Mouse (Mus musculus): ENCODE data around the gene Samd8. TPM values are rescaled to one million over a fixed set of nuclear protein-coding genes. Genes with fewer than 3 reads are reported as not detected.

Gene Samd8
- polyA plus RNA-seq (2014; fragmentation: Nextera tagmentation; extraction: Ambion mirVana): 12.0 and 12.9 TPM in 2 replicates

DNA sequence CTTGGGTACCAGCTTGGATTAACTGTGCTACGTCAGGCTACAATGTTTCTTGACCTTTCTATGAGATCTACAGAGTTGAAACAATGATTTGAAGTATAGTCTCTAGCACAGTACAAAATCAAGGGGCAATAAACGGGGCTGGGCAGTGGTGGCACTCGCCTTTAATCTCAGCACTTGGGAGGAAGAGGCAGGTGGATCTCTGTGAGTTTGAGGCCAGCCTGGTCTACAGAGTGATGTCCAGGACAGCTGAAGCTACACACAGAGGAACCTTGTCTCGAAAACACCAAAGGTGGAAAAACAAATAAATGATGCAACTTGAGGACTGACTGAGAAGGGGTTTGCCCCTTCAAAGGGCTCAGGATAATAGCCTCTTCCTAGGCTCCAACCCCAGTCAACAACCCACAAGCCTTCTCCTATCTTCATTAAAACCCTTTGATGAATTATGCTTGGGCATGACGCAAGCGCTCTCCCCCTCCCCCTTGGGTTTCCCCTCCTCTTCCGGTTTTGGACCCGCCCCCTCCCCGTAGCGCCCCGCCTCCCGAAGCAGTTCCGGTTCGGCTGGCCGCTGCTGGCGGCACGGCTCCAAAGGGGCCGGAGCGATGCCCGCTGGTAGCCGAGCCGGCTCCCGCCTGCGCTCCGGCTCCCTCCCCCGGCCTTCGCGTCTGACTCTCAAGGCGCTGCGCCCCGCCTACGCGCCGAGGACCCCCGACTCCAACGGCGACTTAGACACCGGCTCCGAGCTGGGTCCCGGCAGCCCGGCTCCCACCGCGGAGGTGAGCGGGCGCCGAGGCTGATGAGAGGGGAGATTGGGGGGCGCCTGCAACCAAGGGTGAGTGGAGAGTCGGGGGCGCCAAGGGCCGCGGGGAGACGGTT lies at the start of gene Samd8:
Gene Samd8 (plus strand): TSS at position 524 of the 873 bp plus-strand sequence.
- H3K27me3 ChIP-seq (ENCODE audit: control insufficient read depth, insufficient read depth, low read length): no peaks in the 10 kb centered on the region
- no peaks in the 10 kb centered on the region for H3K9me3 ChIP-seq (ENCODE audit: control insufficient read depth, low read length)
- H3K27ac ChIP-seq (ENCODE audit: low read depth, low read length): peak within 1 kb of the TSS; percentile 36
- peak within 1 kb of the TSS; percentile 88 for H3K4me3 ChIP-seq (ENCODE audit: low read depth, low read length)
- H3K4me2 ChIP-seq (ENCODE audit: low read depth): peak within 1 kb of the TSS; percentile 66
- H3K4me1 ChIP-seq (ENCODE audit: control insufficient read depth, insufficient read depth, low read length): peaks cover 4% of the 10 kb centered on the region; the same call in 1 of the 2 replicates
- DNase-seq (ENCODE audit: low spot score) (peak; percentile 90), ATAC-seq (ENCODE audit: insufficient read depth, low FRiP score, low TSS enrichment) (peak; percentile 84)
- 8% methylated on average over 45 of the region's 52 CpGs for WGBS
- H3K36me3 ChIP-seq (ENCODE audit: control insufficient read depth, insufficient read depth, low read length): no peaks in the 10 kb centered on the region
- peak within 1 kb of the TSS; percentile 82 for H3K9ac ChIP-seq (ENCODE audit: low read length)

DNA sequence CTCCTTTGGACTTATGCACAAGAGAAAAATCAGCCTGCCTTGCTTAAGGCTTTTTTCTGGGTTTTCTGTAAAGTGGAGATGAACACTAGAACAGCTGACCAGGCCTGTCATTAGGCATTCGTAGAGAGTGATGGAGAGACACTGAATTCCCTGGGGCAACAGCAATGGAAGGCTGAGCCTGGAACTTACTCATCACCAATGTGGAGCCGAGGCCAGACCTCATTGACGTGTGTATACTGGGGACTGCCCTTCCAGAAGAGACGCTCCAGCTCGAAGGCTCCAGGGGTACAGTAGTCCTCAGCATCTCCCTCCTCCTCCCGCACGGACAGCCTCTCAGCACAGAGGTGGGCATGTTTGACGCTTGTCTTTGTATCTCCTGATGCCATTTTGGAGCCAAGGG lies 47.6 kb upstream of the Samd8 start:
- Histone ChIP-seq H3K27me3 (ENCODE audit: control insufficient read depth, insufficient read depth, low read length) (no peaks in the 10 kb centered on the region), H3K4me2 (ENCODE audit: low read depth) (no peak overlapping the region), H3K4me1 (ENCODE audit: control insufficient read depth, insufficient read depth, low read length) (no peaks in the 10 kb centered on the region), H3K9me3 (ENCODE audit: control insufficient read depth, low read length) (no peaks in the 10 kb centered on the region), H3K27ac (ENCODE audit: low read depth, low read length) (no peak overlapping the region), H3K36me3 (ENCODE audit: control insufficient read depth, insufficient read depth, low read length) (no peaks in the 10 kb centered on the region), H3K9ac (ENCODE audit: low read length) (no peak overlapping the region), H3K4me3 (ENCODE audit: low read depth, low read length) (no peak overlapping the region)
- 89% methylated on average over 8 of the region's 8 CpGs for WGBS
- ATAC-seq (ENCODE audit: insufficient read depth, low FRiP score, low TSS enrichment) (no peak), DNase-seq (ENCODE audit: low spot score) (no peak)

DNA sequence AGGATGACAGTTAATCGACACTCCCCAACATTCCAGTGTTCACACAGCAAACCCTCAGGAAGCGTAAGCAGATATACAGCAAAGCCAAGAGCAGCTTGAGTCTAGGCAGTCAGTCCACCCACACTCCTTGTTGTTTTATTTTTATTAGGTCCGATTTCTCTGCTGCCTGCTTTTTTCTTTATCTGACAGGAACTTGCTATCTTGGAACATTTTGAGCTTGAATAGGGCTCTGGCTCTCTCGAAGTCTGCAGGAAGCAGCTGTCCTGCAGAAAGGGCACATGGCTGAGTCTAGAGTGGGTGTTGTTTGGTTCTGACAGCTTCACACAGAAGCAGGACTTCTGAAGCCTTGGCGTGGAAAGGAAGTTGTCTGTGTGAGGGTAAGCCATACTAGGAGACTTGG lies 47.1 kb upstream of the Samd8 start:
- no peak for DNase-seq (ENCODE audit: low spot score)

DNA sequence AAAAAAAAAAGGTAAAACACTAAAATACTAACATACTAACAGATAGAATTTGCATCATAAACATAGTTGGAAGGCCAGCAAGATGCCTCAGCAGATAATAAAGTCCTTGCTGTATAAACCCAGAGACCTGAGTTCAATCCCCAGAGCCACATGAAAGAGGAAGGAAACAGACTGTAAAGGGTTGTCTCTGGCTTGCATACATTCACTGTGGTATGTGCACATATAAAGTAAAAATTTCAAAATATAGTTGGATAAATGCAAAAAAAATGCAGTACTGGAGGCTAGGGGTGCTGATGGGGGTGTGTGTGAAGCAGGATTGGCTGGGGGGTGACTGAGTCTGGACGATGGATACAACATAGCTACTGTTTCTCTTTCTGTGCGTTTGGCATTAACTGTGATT lies 44.9 kb upstream of the Samd8 start:
- no peak overlapping the region for H3K27ac ChIP-seq (ENCODE audit: low read depth, low read length)
- no peak overlapping the region for H3K4me3 ChIP-seq (ENCODE audit: low read depth, low read length)
- ATAC-seq (ENCODE audit: insufficient read depth, low FRiP score, low TSS enrichment) (no peak), DNase-seq (ENCODE audit: low spot score) (no peak)
- no peaks in the 10 kb centered on the region for H3K9me3 ChIP-seq (ENCODE audit: control insufficient read depth, low read length)
- no peak overlapping the region for H3K9ac ChIP-seq (ENCODE audit: low read length)
- H3K36me3 ChIP-seq (ENCODE audit: control insufficient read depth, insufficient read depth, low read length): no peaks in the 10 kb centered on the region
- 88% methylated on average over 2 of the region's 2 CpGs for WGBS
- no peaks in the 10 kb centered on the region for H3K27me3 ChIP-seq (ENCODE audit: control insufficient read depth, insufficient read depth, low read length)
- H3K4me1 ChIP-seq (ENCODE audit: control insufficient read depth, insufficient read depth, low read length): no peaks in the 10 kb centered on the region
- no peak overlapping the region for H3K4me2 ChIP-seq (ENCODE audit: low read depth)

More for the DNA sequence above, 47.1 kb upstream of the Samd8 start:
- Histone ChIP-seq H3K4me2 (ENCODE audit: low read depth) (no peak overlapping the region), H3K4me1 (ENCODE audit: control insufficient read depth, insufficient read depth, low read length) (no peaks in the 10 kb centered on the region), H3K27ac (ENCODE audit: low read depth, low read length) (no peak overlapping the region), H3K27me3 (ENCODE audit: control insufficient read depth, insufficient read depth, low read length) (no peaks in the 10 kb centered on the region), H3K36me3 (ENCODE audit: control insufficient read depth, insufficient read depth, low read length) (no peaks in the 10 kb centered on the region), H3K9me3 (ENCODE audit: control insufficient read depth, low read length) (no peaks in the 10 kb centered on the region), H3K9ac (ENCODE audit: low read length) (no peak overlapping the region), H3K4me3 (ENCODE audit: low read depth, low read length) (no peak overlapping the region)
- 86% methylated on average over 5 of the region's 5 CpGs for WGBS
- ATAC-seq (ENCODE audit: insufficient read depth, low FRiP score, low TSS enrichment): no peak

DNA sequence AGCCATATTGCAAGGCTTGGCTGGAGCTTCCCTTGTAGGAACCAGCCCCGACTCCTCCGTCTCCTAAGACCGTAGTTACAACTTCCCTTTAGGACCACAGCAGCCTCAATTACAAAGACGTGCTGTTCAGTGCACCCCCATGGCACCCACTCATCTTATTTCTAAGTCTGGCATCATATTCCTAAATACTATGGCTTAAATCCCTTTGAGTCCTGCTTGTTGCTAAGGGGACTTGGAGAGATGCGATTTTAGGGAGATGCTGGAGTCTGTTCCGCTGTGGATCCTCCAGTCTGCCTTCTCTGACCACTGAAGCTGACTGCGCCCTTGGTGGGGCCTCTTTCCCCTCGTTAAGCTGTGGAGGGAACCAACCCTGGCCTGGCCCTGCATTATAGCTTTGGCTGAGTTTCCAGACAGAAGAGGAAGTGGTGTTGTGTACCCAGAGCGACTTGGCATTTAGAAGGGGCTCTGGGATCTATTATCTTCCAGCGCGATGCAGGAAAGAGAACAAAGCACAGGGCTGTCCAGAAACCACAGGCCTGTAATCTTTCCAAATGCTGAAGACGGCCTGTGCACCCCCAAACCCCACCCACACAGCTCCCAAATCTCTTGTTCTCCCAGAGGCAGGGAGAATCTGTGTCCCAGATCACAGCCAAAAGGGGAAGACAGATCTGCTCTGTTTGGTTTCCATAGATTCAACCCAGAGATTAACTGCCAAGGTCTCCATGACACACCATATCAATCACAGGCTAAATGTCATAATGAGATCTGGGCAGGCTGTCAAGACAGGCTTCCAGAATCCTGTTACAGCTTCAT lies 43.4 kb upstream of the Samd8 start:
- Histone ChIP-seq H3K4me1 (ENCODE audit: control insufficient read depth, insufficient read depth, low read length) (no peaks in the 10 kb centered on the region), H3K4me3 (ENCODE audit: low read depth, low read length) (no peak overlapping the region), H3K36me3 (ENCODE audit: control insufficient read depth, insufficient read depth, low read length) (no peaks in the 10 kb centered on the region), H3K4me2 (ENCODE audit: low read depth) (no peak overlapping the region), H3K9me3 (ENCODE audit: control insufficient read depth, low read length) (no peaks in the 10 kb centered on the region), H3K27me3 (ENCODE audit: control insufficient read depth, insufficient read depth, low read length) (no peaks in the 10 kb centered on the region), H3K9ac (ENCODE audit: low read length) (no peak overlapping the region), H3K27ac (ENCODE audit: low read depth, low read length) (no peak overlapping the region)
- DNase-seq (ENCODE audit: low spot score) (no peak), ATAC-seq (ENCODE audit: insufficient read depth, low FRiP score, low TSS enrichment) (no peak)
- WGBS: 73% methylated on average over 12 of the region's 12 CpGs

DNA sequence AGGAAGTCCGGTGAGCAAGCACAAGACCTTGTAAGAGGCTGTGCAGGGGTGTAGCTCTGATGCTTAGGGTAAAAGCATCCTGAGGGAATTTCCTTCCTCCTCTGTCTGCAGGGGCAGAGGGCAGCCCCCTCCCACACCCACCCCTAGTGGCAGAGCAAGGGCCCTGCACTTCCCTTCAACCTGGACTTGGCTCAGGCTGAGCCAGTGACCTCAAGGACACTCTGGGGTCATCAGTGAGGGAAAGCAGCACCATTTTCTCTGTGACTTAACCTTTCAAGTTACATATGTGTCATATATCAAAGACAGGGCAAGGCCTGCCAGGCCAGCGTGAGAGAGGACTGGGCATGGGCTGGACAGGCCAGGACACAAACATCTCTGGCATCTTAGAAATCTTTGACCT lies 40.8 kb upstream of the Samd8 start:
- Histone ChIP-seq H3K4me1 (ENCODE audit: control insufficient read depth, insufficient read depth, low read length) (no peaks in the 10 kb centered on the region), H3K27ac (ENCODE audit: low read depth, low read length) (no peak overlapping the region), H3K9ac (ENCODE audit: low read length) (no peak overlapping the region), H3K4me3 (ENCODE audit: low read depth, low read length) (no peak overlapping the region), H3K4me2 (ENCODE audit: low read depth) (no peak overlapping the region), H3K9me3 (ENCODE audit: control insufficient read depth, low read length) (no peaks in the 10 kb centered on the region), H3K27me3 (ENCODE audit: control insufficient read depth, insufficient read depth, low read length) (no peaks in the 10 kb centered on the region), H3K36me3 (ENCODE audit: control insufficient read depth, insufficient read depth, low read length) (no peaks in the 10 kb centered on the region)
- ATAC-seq (ENCODE audit: insufficient read depth, low FRiP score, low TSS enrichment) (no peak), DNase-seq (ENCODE audit: low spot score) (no peak)
- 72% methylated on average over 2 of the region's 2 CpGs for WGBS

DNA sequence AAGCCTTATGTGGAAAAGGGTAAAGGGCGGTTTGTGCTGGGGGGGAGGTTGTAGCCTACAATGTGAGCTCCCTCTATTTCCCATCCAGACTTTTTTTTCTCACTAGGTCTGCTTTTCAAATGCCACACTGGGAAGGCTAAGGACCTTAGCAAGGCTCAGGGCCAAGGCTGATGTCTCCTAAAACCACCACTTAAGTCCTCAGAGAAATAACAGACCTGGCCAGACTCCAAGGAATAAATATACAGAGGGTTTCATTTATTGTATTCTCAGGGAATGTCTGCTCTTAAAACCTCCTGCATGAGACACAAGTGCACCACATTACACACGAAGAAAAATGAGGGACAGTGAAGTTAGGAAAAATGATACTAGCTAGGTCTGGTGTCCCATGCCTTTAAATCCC lies 39.1 kb upstream of the Samd8 start:
- 86% methylated on average over 2 of the region's 2 CpGs for WGBS
- H3K4me3 ChIP-seq (ENCODE audit: low read depth, low read length): no peak overlapping the region
- ATAC-seq (ENCODE audit: insufficient read depth, low FRiP score, low TSS enrichment) (no peak), DNase-seq (ENCODE audit: low spot score) (no peak)
- no peaks in the 10 kb centered on the region for H3K27me3 ChIP-seq (ENCODE audit: control insufficient read depth, insufficient read depth, low read length)
- H3K4me2 ChIP-seq (ENCODE audit: low read depth): no peak overlapping the region
- no peak overlapping the region for H3K27ac ChIP-seq (ENCODE audit: low read depth, low read length)
- no peaks in the 10 kb centered on the region for H3K36me3 ChIP-seq (ENCODE audit: control insufficient read depth, insufficient read depth, low read length)
- H3K9ac ChIP-seq (ENCODE audit: low read length): no peak overlapping the region
- H3K9me3 ChIP-seq (ENCODE audit: control insufficient read depth, low read length): no peaks in the 10 kb centered on the region
- no peaks in the 10 kb centered on the region for H3K4me1 ChIP-seq (ENCODE audit: control insufficient read depth, insufficient read depth, low read length)

DNA sequence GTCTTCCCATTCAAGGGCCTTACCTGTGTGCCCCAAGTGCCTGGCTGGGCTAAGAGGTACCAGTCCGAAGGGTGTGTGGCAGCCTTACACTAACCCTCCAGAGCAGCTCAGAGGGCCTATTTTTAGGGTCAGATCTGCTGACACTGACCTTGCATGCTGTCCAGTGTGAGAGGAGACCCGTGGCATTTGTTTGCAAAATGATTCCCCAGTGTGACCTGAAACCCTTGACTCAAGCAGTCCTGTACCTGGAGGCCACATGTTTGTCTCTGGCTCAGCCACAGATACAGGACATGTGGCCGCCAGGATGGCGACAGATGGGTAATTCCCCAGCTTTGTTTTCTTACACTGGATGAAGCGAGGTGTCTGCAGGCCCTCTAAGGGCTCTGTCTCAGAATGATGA lies 35.8 kb upstream of the Samd8 start, which contains the start of gene Dupd1:
Gene Dupd1 (minus strand): TSS at position 91 of the 400 bp plus-strand sequence.
- DNase-seq (ENCODE audit: low spot score) (no peak), ATAC-seq (ENCODE audit: insufficient read depth, low FRiP score, low TSS enrichment) (no peak)
- Histone ChIP-seq H3K9ac (ENCODE audit: low read length) (no peak within 1 kb of the TSS), H3K4me2 (ENCODE audit: low read depth) (no peak within 1 kb of the TSS), H3K27me3 (ENCODE audit: control insufficient read depth, insufficient read depth, low read length) (no peaks in the 10 kb centered on the region), H3K27ac (ENCODE audit: low read depth, low read length) (no peak within 1 kb of the TSS), H3K4me1 (ENCODE audit: control insufficient read depth, insufficient read depth, low read length) (no peaks in the 10 kb centered on the region), H3K9me3 (ENCODE audit: control insufficient read depth, low read length) (no peaks in the 10 kb centered on the region), H3K36me3 (ENCODE audit: control insufficient read depth, insufficient read depth, low read length) (no peaks in the 10 kb centered on the region), H3K4me3 (ENCODE audit: low read depth, low read length) (no peak within 1 kb of the TSS)
- 64% methylated on average over 5 of the region's 5 CpGs for WGBS

Measured in neural tube, embryonic 11.5 days (tissue).